Mouse (Mus musculus): ENCODE data around the gene Pgghg. TPM values are rescaled to one million over a fixed set of nuclear protein-coding genes. Genes with fewer than 3 reads are reported as not detected.
A peak's percentile ranks its signal among the peaks of the same experiment; 100 is the strongest.

Gene Pgghg
- polyA plus RNA-seq, 1 experiment from 2014 or later = 23.1 TPM

DNA sequence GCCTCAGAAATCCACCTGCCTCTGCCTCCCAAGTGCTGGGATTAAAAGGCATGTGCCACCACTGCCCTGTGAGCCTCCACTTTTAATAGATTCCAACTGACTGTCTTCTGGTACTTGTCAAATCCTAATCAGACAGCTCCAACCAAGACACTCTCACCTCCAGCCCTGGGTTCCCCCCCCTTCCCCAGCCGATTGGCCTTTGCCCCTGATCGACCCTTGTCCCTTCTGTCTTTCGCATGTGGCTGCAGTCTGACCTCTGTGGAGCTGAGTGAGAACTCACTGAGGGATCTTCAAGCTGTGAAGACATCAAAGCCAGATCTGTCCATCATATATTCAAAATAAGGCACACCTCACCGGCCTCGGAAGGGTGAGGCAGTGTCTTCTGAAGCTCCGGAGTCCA is 14.0 kb upstream of the Pgghg start:
- 87% methylated on average over 6 of the region's 6 CpGs for WGBS
- Histone ChIP-seq H3K27ac (no peak overlapping the region), H3K27me3 (peaks cover 34% of the 10 kb centered on the region), H3K4me1 (peaks cover 12% of the 10 kb centered on the region), H3K36me3 (no peaks in the 10 kb centered on the region), H3K9ac (no peak overlapping the region), H3K9me3 (no peaks in the 10 kb centered on the region), H3K4me3 (no peak overlapping the region), H3K4me2 (no peak overlapping the region)
- ATAC-seq (ENCODE audit: insufficient number of reproducible peaks, low FRiP score, low TSS enrichment, low read depth) = no peak

- Histone ChIP-seq H3K9ac (no peak overlapping the region), H3K4me1 (peaks cover 33% of the 10 kb centered on the region), H3K36me3 (no peaks in the 10 kb centered on the region), H3K4me2 (no peak overlapping the region), H3K4me3 (no peak overlapping the region), H3K9me3 (no peaks in the 10 kb centered on the region), H3K27ac (no peak overlapping the region), H3K27me3 (peaks cover 14% of the 10 kb centered on the region)
- 44% methylated on average over 3 of the region's 3 CpGs for WGBS
- no peak for ATAC-seq (ENCODE audit: insufficient number of reproducible peaks, low FRiP score, low TSS enrichment, low read depth)
Measured at GRCm38 (mm10) chr7:140938436-140938835, 2.8 kb upstream of the Pgghg start.

- peaks cover 33% of the 10 kb centered on the region for H3K4me1 ChIP-seq
Measured at GRCm38 (mm10) chr7:140938896-140939295, 2.3 kb upstream of the Pgghg start.

DNA sequence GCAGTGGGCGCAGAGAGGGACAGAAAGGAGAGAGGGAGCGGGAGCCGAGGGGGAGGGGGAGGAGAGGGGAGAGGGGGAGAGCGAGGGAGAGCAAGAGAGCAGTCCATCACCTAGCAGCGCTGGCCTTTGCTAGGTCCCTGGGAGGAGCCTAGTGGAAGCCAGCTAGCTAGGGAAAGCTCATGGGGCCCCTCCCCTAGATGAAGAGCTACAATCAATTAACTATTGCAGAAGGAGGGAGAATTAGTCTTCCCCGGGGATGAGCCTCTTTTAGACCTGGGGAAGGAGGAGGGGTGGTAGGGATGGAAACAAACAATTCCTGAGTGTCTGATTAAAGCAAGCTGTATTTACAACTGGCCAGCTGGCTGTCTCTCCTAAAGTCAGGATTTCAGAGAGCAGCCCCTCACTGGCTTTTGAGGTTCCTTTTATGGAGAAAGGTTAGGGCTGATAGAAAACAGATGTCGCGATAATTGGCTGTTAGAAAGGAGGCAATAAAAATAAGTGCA is 1.5 kb upstream of the Pgghg start:
- Histone ChIP-seq H3K4me3 (no peak overlapping the region; the same call in 1 of the 2 replicates), H3K27ac (peak overlapping the region; percentile 97), H3K27me3 (peaks cover 8% of the 10 kb centered on the region; the same call in 1 of the 2 replicates), H3K4me1 (peaks cover 33% of the 10 kb centered on the region), H3K9me3 (no peaks in the 10 kb centered on the region), H3K4me2 (peak overlapping the region; percentile 30), H3K36me3 (peaks cover 3% of the 10 kb centered on the region; the same call in 1 of the 2 replicates), H3K9ac (no peak overlapping the region)
- 3% methylated on average over 8 of the region's 8 CpGs for WGBS
- peak; percentile 21; the same call in 1 of the 2 replicates for ATAC-seq (ENCODE audit: insufficient number of reproducible peaks, low FRiP score, low TSS enrichment, low read depth)

More at GRCm38 (mm10) chr7:140938896-140939295, 2.3 kb upstream of the Pgghg start:
- ATAC-seq (ENCODE audit: insufficient number of reproducible peaks, low FRiP score, low TSS enrichment, low read depth) = no peak
- no peaks in the 10 kb centered on the region for H3K36me3 ChIP-seq
- H3K9me3 ChIP-seq = no peaks in the 10 kb centered on the region
- no peak overlapping the region for H3K9ac ChIP-seq
- WGBS = 24% methylated on average over 2 of the region's 2 CpGs
- H3K4me2 ChIP-seq = no peak overlapping the region
- peaks cover 14% of the 10 kb centered on the region for H3K27me3 ChIP-seq
- H3K4me3 ChIP-seq = no peak overlapping the region
- peak overlapping the region; percentile 97 for H3K27ac ChIP-seq

GRCm38 (mm10) chr7:140942341-140942740 is 1.1 kb downstream of the Pgghg start:
- Histone ChIP-seq H3K36me3 (peaks cover 29% of the 10 kb centered on the region), H3K9ac (peak overlapping the region; percentile 71), H3K27ac (peak overlapping the region; percentile 97), H3K4me2 (peak overlapping the region; percentile 65), H3K27me3 (no peaks in the 10 kb centered on the region), H3K9me3 (no peaks in the 10 kb centered on the region), H3K4me3 (peak overlapping the region; percentile 56), H3K4me1 (peaks cover 33% of the 10 kb centered on the region)
- no peak for ATAC-seq (ENCODE audit: insufficient number of reproducible peaks, low FRiP score, low TSS enrichment, low read depth)
- WGBS = 56% methylated on average over 9 of the region's 9 CpGs

- H3K27me3 ChIP-seq = no peaks in the 10 kb centered on the region
- peaks cover 34% of the 10 kb centered on the region for H3K36me3 ChIP-seq
- H3K27ac ChIP-seq = peak overlapping the region; percentile 97
- no peak overlapping the region for H3K9ac ChIP-seq
- no peak overlapping the region for H3K4me2 ChIP-seq
- H3K9me3 ChIP-seq = no peaks in the 10 kb centered on the region
- WGBS = 87% methylated on average over 10 of the region's 10 CpGs
- peak overlapping the region; percentile 56; the same call in 1 of the 2 replicates for H3K4me3 ChIP-seq
- H3K4me1 ChIP-seq = peaks cover 33% of the 10 kb centered on the region
- ATAC-seq (ENCODE audit: insufficient number of reproducible peaks, low FRiP score, low TSS enrichment, low read depth) = no peak
Measured at GRCm38 (mm10) chr7:140942811-140943210, 1.6 kb downstream of the Pgghg start.

GRCm38 (mm10) chr7:140943356-140943755 is 2.2 kb downstream of the Pgghg start:
- H3K4me1 ChIP-seq = peaks cover 33% of the 10 kb centered on the region
- H3K27ac ChIP-seq = peak overlapping the region; percentile 97

DNA sequence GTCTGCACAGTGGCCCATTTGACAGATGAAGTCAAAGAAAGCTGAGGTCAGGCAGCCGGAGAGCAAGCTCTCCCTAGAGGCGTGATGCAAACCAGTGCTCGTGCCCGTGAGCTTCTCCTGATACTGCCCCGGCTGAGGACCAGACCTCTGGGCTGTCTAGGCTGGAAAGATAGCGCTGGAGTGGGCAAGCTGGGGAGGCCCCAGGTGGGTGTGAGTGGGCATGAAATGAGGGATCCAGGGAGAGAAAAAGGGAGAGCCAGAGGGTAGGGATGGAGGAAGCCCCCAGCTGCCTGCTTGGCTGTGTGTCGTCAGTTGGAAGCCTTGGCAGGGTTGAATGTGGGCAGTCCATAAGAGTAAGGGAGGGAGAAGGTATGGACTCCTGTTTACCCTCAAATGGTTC is 3.0 kb downstream of the Pgghg start:
- Histone ChIP-seq H3K36me3 (peaks cover 48% of the 10 kb centered on the region), H3K4me3 (no peak overlapping the region), H3K4me1 (peaks cover 28% of the 10 kb centered on the region), H3K4me2 (no peak overlapping the region), H3K27me3 (no peaks in the 10 kb centered on the region), H3K9me3 (no peaks in the 10 kb centered on the region), H3K9ac (no peak overlapping the region), H3K27ac (no peak overlapping the region)
- 82% methylated on average over 7 of the region's 7 CpGs for WGBS
- ATAC-seq (ENCODE audit: insufficient number of reproducible peaks, low FRiP score, low TSS enrichment, low read depth) = no peak

More at GRCm38 (mm10) chr7:140943356-140943755, 2.2 kb downstream of the Pgghg start:
- no peak overlapping the region for H3K4me3 ChIP-seq
- no peaks in the 10 kb centered on the region for H3K9me3 ChIP-seq
- H3K4me2 ChIP-seq = no peak overlapping the region
- H3K36me3 ChIP-seq = peaks cover 39% of the 10 kb centered on the region
- no peak overlapping the region for H3K9ac ChIP-seq
- no peak for ATAC-seq (ENCODE audit: insufficient number of reproducible peaks, low FRiP score, low TSS enrichment, low read depth)
- 74% methylated on average over 4 of the region's 4 CpGs for WGBS
- H3K27me3 ChIP-seq = no peaks in the 10 kb centered on the region

GRCm38 (mm10) chr7:140945247-140945646 is 4.1 kb downstream of the Pgghg start:
- no peak overlapping the region for H3K9ac ChIP-seq
- H3K9me3 ChIP-seq = no peaks in the 10 kb centered on the region
- H3K4me3 ChIP-seq = no peak overlapping the region
- no peak overlapping the region for H3K4me2 ChIP-seq
- H3K36me3 ChIP-seq = peaks cover 56% of the 10 kb centered on the region
- peaks cover 23% of the 10 kb centered on the region for H3K4me1 ChIP-seq
- no peak overlapping the region for H3K27ac ChIP-seq
- no peak for ATAC-seq (ENCODE audit: insufficient number of reproducible peaks, low FRiP score, low TSS enrichment, low read depth)
- H3K27me3 ChIP-seq = no peaks in the 10 kb centered on the region
- 93% methylated on average over 5 of the region's 5 CpGs for WGBS

DNA sequence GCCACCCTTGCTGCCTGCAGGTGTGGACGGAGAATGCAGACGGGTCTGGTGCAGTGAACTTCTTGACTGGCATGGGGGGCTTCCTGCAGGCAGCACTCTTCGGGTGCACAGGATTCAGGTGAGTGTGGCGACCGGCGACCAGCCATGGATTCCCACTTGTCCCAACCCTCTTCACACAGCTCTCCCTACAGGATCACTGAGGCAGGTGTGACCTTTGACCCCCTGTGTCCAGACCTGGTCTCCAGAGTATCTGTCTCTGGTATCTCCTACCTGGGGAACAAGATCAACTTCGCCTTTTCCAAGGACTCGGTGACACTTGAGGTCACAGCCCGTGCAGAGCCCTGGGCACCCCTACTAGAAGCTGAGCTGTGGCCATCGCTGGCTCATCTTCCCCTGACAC is 5.1 kb downstream of the Pgghg start:
- no peak overlapping the region for H3K4me2 ChIP-seq
- WGBS = 93% methylated on average over 10 of the region's 10 CpGs
- no peaks in the 10 kb centered on the region for H3K27me3 ChIP-seq
- no peak for ATAC-seq (ENCODE audit: insufficient number of reproducible peaks, low FRiP score, low TSS enrichment, low read depth)
- no peaks in the 10 kb centered on the region for H3K9me3 ChIP-seq
- peaks cover 29% of the 10 kb centered on the region for H3K4me1 ChIP-seq
- H3K36me3 ChIP-seq = peaks cover 56% of the 10 kb centered on the region
- no peak overlapping the region for H3K27ac ChIP-seq
- no peak overlapping the region for H3K9ac ChIP-seq
- no peak overlapping the region for H3K4me3 ChIP-seq

DNA sequence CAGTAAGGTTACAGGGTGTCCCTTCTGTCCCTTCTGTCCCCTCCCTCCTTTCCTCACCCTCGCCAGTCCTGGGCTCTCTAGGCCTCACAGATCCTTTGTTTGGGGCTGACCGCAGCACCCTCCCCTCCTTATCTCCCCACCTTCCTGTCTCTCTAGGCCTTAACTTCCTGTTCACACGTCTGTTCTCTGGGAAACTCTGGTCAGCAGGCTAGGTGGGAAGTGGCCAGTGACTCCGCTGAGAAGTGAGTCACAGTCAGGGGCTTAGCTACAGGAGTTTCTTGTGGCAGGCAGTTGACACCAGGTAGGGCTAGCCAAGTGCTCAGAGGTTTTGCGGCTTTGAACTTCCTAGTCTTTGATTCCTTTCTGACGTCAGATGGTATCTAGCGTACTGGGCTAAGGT is 5.8 kb downstream of the Pgghg start:
- Histone ChIP-seq H3K36me3 (peaks cover 56% of the 10 kb centered on the region), H3K4me3 (no peak overlapping the region), H3K9ac (no peak overlapping the region), H3K4me2 (no peak overlapping the region), H3K27me3 (no peaks in the 10 kb centered on the region), H3K4me1 (peaks cover 36% of the 10 kb centered on the region), H3K9me3 (no peaks in the 10 kb centered on the region), H3K27ac (no peak overlapping the region)
- ATAC-seq (ENCODE audit: insufficient number of reproducible peaks, low FRiP score, low TSS enrichment, low read depth) = no peak
- WGBS = 57% methylated on average over 7 of the region's 7 CpGs

DNA sequence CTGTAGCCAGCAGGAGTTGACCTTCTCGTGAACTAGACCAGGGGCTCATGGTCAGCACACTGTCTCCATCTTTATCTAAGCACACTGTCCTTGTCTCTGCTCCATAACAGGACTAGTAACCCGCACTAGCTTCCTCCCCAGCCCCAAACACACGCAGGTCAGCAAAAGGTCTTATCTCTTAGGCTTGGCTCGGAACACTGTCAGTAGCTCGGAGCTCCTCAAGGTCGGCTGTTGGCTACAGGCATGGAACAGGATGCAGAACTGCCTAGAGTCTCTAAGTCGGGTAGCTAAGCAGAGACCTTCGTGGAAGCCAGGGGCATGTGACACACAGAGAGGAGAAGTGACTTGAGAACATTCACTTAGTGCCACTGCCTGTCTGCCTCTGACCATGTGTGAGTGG is 7.0 kb downstream of the Pgghg start:
- Histone ChIP-seq H3K27me3 (no peaks in the 10 kb centered on the region), H3K36me3 (peaks cover 60% of the 10 kb centered on the region), H3K4me2 (no peak overlapping the region), H3K9me3 (no peaks in the 10 kb centered on the region), H3K9ac (no peak overlapping the region), H3K4me1 (peaks cover 36% of the 10 kb centered on the region), H3K4me3 (no peak overlapping the region), H3K27ac (no peak overlapping the region)
- 81% methylated on average over 8 of the region's 8 CpGs for WGBS
- ATAC-seq (ENCODE audit: insufficient number of reproducible peaks, low FRiP score, low TSS enrichment, low read depth) = no peak

GRCm38 (mm10) chr7:140949255-140949654 is 8.1 kb downstream of the Pgghg start:
- 83% methylated on average over 6 of the region's 6 CpGs for WGBS

More at GRCm38 (mm10) chr7:140949255-140949654, 8.1 kb downstream of the Pgghg start:
- Histone ChIP-seq H3K36me3 (peaks cover 61% of the 10 kb centered on the region), H3K4me2 (no peak overlapping the region), H3K27ac (no peak overlapping the region), H3K9me3 (no peaks in the 10 kb centered on the region), H3K9ac (no peak overlapping the region), H3K27me3 (no peaks in the 10 kb centered on the region), H3K4me1 (peaks cover 45% of the 10 kb centered on the region), H3K4me3 (no peak overlapping the region)
- no peak for ATAC-seq (ENCODE audit: insufficient number of reproducible peaks, low FRiP score, low TSS enrichment, low read depth)
